Mouse (Mus musculus) heart, adult 2 months (tissue): ENCODE data around the gene Csdc2.

Experiments
- CTCF ChIP-seq: fragments of 200-600 bp; IDR thresholded peaks from 2 replicates; pipeline ENCODE4 v1.8.1; 2022; ENCODE audit warnings: antibody characterized with exemption, mild to moderate bottlenecking, moderate library complexity
- EP300 ChIP-seq: fragments of 200-500 bp; IDR thresholded peaks from 2 replicates; pipeline ENCODE4 v1.6.1; 2011; ENCODE audit warnings: low read depth, low read length, control low read depth; ENCODE audit not compliant: insufficient read depth
- POLR2A ChIP-seq: fragments of 200-500 bp; IDR thresholded peaks from 2 replicates; pipeline ENCODE4 v1.6.1; 2011; ENCODE audit warnings: mild to moderate bottlenecking, low read depth, low read length, control low read depth; ENCODE audit not compliant: insufficient read depth

DNA sequence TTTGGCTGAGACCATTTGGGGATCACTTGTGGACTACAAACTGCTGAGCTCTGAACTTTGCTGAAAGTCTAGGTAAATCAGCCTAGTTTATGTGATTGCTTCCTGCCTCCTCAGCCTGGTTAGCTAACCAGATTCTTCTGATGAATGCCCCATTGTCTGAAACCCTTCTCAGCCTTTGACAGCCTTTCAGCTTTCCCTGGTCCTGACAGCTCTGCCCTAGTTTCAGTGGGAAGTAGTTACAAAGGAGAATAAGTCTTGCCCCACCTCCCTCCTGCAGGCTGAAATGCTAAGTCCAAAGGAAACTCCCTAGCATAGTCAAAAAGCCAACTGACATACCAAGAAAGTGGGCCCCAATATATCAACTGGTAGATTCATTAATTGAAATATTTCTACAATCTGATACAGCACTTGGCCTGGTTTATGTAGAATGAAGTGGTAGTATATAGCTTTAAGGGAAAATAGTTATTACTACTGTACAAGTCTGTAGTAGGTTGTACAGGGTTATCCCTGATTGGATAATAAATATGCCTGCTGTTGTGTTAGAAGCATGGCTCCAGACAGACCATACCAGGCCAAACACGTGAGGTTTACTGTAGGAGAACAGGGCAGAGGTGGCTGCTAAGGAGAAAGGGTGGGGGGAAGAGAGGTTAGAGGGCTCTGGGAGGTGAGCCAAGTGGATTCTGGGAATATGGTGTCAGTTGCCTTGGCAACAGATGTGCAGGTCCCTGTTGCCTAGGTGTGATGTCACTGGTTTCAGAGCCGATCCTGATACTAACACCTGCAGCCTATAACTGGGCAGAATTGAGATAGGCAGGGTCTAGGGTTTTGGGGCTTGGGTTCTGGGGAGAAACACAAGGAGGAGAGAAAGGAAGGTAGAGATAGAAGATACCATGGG, 49.0 kb downstream of the Csdc2 start:
- TF ChIP-seq POLR2A (no peak), EP300 (no peak), CTCF (no peak)
